Mouse (Mus musculus) limb, embryonic 12.5 days (tissue): Measurements from ENCODE around the gene Adad2. TPM values are rescaled to one million over a fixed set of nuclear protein-coding genes. Genes with fewer than 3 reads are reported as not detected.

ENCODE experiments used
- ATAC-seq: fragments of 200-750 bp; cut with Nextera tagmentation; 2 replicates; pipeline ENCODE4 v1.8.0; 2017; ENCODE audit warnings: low read depth, moderate TSS enrichment; ENCODE audit not compliant: insufficient number of reproducible peaks, insufficient read depth, low FRiP score, low TSS enrichment
- H3K27ac ChIP-seq: fragments of 300-500 bp; sonication (generic); 2 replicates; pipeline ENCODE4 v1.5.1; 2016; ENCODE audit warnings: mild to moderate bottlenecking, moderate library complexity
- H3K27me3 ChIP-seq: fragments of 300-500 bp; sonication (generic); 2 replicates; pipeline ENCODE4 v1.6.1; 2016; ENCODE audit warnings: mild to moderate bottlenecking, moderate library complexity
- H3K36me3 ChIP-seq: fragments of 300-500 bp; sonication (generic); 2 replicates; pipeline ENCODE4 v1.6.1; 2016; ENCODE audit warnings: mild to moderate bottlenecking, moderate library complexity
- H3K4me1 ChIP-seq: fragments of 300-500 bp; sonication (generic); replicated peaks from 2 replicates; pipeline ENCODE4 v1.6.1; 2016
- H3K4me2 ChIP-seq: fragments of 300-500 bp; sonication (generic); 2 replicates; pipeline ENCODE4 v1.6.1; 2016; ENCODE audit warnings: mild to moderate bottlenecking, moderate library complexity
- H3K4me3 ChIP-seq: fragments of 300-500 bp; sonication (generic); replicated peaks from 2 replicates; pipeline ENCODE4 v1.5.1; 2016; ENCODE audit warnings: mild to moderate bottlenecking
- H3K9ac ChIP-seq: fragments of 300-500 bp; sonication (generic); replicated peaks from 2 replicates; pipeline ENCODE4 v1.6.1; 2016; ENCODE audit warnings: mild to moderate bottlenecking, moderate library complexity
- H3K9me3 ChIP-seq: fragments of 300-500 bp; sonication (generic); 2 replicates; pipeline ENCODE4 v1.6.1; 2016; ENCODE audit warnings: mild to moderate bottlenecking, moderate library complexity
- WGBS: fragments of 180-500 bp; shearing (Covaris S2); methylation state at CpG from one replicate; pipeline ENCODE4 v1.1.7; 2016; 5-methylcytosine and 5-hydroxymethylcytosine counted together
- polyA plus RNA-seq: library from polyadenylated mRNA; unstranded; fragments of >200 nt; fragmentation: Nextera tagmentation; extraction: Ambion mirVana; gene quantifications from 2 replicates; pipeline ENCODE4 v1.2.1, GENCODE M21; 2016

Adad2 gene
- polyA plus RNA-seq, 1 experiment from 2014 or later = 0.41 TPM

DNA sequence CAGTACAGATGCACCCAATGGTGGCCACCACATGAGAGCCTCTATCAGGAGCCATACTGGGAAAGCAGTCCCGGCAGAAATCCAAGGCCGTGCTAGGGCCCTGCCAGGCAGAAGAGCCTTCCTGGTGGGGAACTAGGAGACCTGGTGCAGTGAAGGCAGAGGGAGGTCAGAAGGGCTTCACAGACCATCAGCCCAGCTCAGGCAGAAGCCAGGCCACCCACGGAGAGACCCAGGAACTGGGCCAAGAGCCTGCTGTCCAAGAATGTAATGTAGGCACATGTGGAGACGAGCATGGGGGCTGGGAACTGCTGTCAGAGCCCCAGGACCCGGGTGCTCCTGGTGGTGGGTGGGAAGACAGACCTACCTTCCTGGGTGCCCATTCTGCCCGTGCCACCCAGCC lies 52.7 kb downstream of the Adad2 start:
- Histone ChIP-seq H3K4me1 (peaks cover 11% of the 10 kb centered on the region), H3K36me3 (no peaks in the 10 kb centered on the region), H3K9ac (no peak overlapping the region), H3K4me2 (no peak overlapping the region), H3K9me3 (no peaks in the 10 kb centered on the region), H3K4me3 (no peak overlapping the region), H3K27ac (no peak overlapping the region), H3K27me3 (peaks cover 20% of the 10 kb centered on the region)
- 68% methylated on average over 6 of the region's 6 CpGs for WGBS
- no peak for ATAC-seq

Other genes with a start within 250 kb of the Adad2 start
- gene Mlycd, start 217.9 kb upstream of the Adad2 start, polyA plus RNA-seq = 9.3 and 10.5 TPM in 2 replicates
- gene Osgin1, start 178.6 kb upstream of the Adad2 start, polyA plus RNA-seq = 0.40 and 0.58 TPM in 2 replicates
- 4.4 and 5.1 TPM in 2 replicates for gene Necab2, start 166.0 kb upstream of the Adad2 start, polyA plus RNA-seq
- gene Slc38a8, start 111.0 kb upstream of the Adad2 start, polyA plus RNA-seq = 0.10 TPM in 1 of 2 replicates, not detected in the other
- gene Mbtps1, start 54.0 kb upstream of the Adad2 start, polyA plus RNA-seq = 140 and 147 TPM in 2 replicates
- 33.6 and 35.3 TPM in 2 replicates for gene Hsdl1, start 37.6 kb upstream of the Adad2 start, polyA plus RNA-seq
- not detected in 2 replicates for gene Dnaaf1, start 37.5 kb upstream of the Adad2 start, polyA plus RNA-seq
- 14.1 and 15.1 TPM in 2 replicates for gene Taf1c, start 7.5 kb upstream of the Adad2 start, polyA plus RNA-seq
- 0.05 TPM in 2 replicates for gene Kcng4, start 22.9 kb downstream of the Adad2 start, polyA plus RNA-seq
- gene Wfdc1, start 53.6 kb downstream of the Adad2 start, polyA plus RNA-seq = 0.15 TPM in 1 of 2 replicates, not detected in the other
- 1.8 and 1.9 TPM in 2 replicates for gene Atp2c2, start 87.3 kb downstream of the Adad2 start, polyA plus RNA-seq
- 10.3 and 11.6 TPM in 2 replicates for gene Tldc1, start 165.7 kb downstream of the Adad2 start, polyA plus RNA-seq
- gene Cotl1, start 227.8 kb downstream of the Adad2 start, polyA plus RNA-seq = 76.3 and 95.6 TPM in 2 replicates
- gene Klhl36, start 249.5 kb downstream of the Adad2 start, polyA plus RNA-seq = 8.4 and 8.7 TPM in 2 replicates